Mouse (Mus musculus) embryonic facial prominence, embryonic 15.5 days (tissue): ENCODE data around the gene Atg4c. TPM values are rescaled to one million over a fixed set of nuclear protein-coding genes. Genes with fewer than 3 reads are reported as not detected.

Source experiments
- ATAC-seq: fragments of 200-750 bp; cut with Nextera tagmentation; 2 replicates; pipeline ENCODE4 v1.8.0; 2017; ENCODE audit warnings: low read depth, moderate TSS enrichment; ENCODE audit not compliant: insufficient number of reproducible peaks, low FRiP score, low TSS enrichment
- H3K27ac ChIP-seq: fragments of 300-500 bp; sonication (generic); replicated peaks from 2 replicates; pipeline ENCODE4 v1.5.1; 2015; ENCODE audit warnings: mild to moderate bottlenecking, inconsistent platforms
- H3K27me3 ChIP-seq: fragments of 300-500 bp; sonication (generic); 2 replicates; pipeline ENCODE4 v1.6.1; 2015; ENCODE audit warnings: inconsistent platforms
- H3K36me3 ChIP-seq: fragments of 300-500 bp; sonication (generic); 2 replicates; pipeline ENCODE4 v1.6.1; 2015; ENCODE audit warnings: mild to moderate bottlenecking, inconsistent platforms
- H3K4me1 ChIP-seq: fragments of 300-500 bp; sonication (generic); 2 replicates; pipeline ENCODE4 v1.6.1; 2015; ENCODE audit warnings: inconsistent platforms
- H3K4me2 ChIP-seq: fragments of 300-500 bp; sonication (generic); replicated peaks from 2 replicates; pipeline ENCODE4 v1.6.1; 2015; ENCODE audit warnings: mild to moderate bottlenecking, inconsistent platforms
- H3K4me3 ChIP-seq: fragments of 300-500 bp; sonication (generic); replicated peaks from 2 replicates; pipeline ENCODE4 v1.5.1; 2015; ENCODE audit warnings: mild to moderate bottlenecking, inconsistent platforms
- H3K9ac ChIP-seq: fragments of 300-500 bp; sonication (generic); 2 replicates; pipeline ENCODE4 v1.6.1; 2015; ENCODE audit warnings: inconsistent platforms
- H3K9me3 ChIP-seq: fragments of 300-500 bp; sonication (generic); replicated peaks from 2 replicates; pipeline ENCODE4 v1.6.1; 2016; ENCODE audit warnings: inconsistent platforms
- WGBS: fragments of 180-500 bp; shearing (Covaris S2); methylation state at CpG from one replicate; pipeline ENCODE4 v1.1.7; 2015; 5-methylcytosine and 5-hydroxymethylcytosine counted together
- polyA plus RNA-seq: library from polyadenylated mRNA; unstranded; fragments of >200 nt; fragmentation: Nextera tagmentation; extraction: Ambion mirVana; gene quantifications from 2 replicates; pipeline ENCODE4 v1.2.1, GENCODE M21; 2015

The Atg4c gene
- polyA plus RNA-seq, 1 experiment from 2014 or later = 15.7 TPM

GRCm38 (mm10) chr4:99272860-99273259 is 79.1 kb downstream of the Atg4c start:
- Histone ChIP-seq H3K4me2 (no peak overlapping the region), H3K4me1 (no peaks in the 10 kb centered on the region), H3K27me3 (no peaks in the 10 kb centered on the region), H3K9ac (no peak overlapping the region), H3K9me3 (no peaks in the 10 kb centered on the region), H3K36me3 (no peaks in the 10 kb centered on the region), H3K4me3 (no peak overlapping the region), H3K27ac (no peak overlapping the region)
- ATAC-seq = no peak
- 37% methylated on average over 9 of the region's 9 CpGs for WGBS

GRCm38 (mm10) chr4:99273466-99273865 is 79.7 kb downstream of the Atg4c start:
- Histone ChIP-seq H3K4me1 (no peaks in the 10 kb centered on the region), H3K36me3 (no peaks in the 10 kb centered on the region), H3K4me2 (no peak overlapping the region), H3K27ac (no peak overlapping the region), H3K4me3 (no peak overlapping the region), H3K9me3 (no peaks in the 10 kb centered on the region), H3K9ac (no peak overlapping the region), H3K27me3 (no peaks in the 10 kb centered on the region)
- no peak for ATAC-seq
- WGBS = 88% methylated on average over 3 of the region's 3 CpGs

- H3K4me1 ChIP-seq = no peaks in the 10 kb centered on the region
- no peaks in the 10 kb centered on the region for H3K27me3 ChIP-seq
- H3K4me2 ChIP-seq = no peak overlapping the region
- no peaks in the 10 kb centered on the region for H3K36me3 ChIP-seq
- no peak overlapping the region for H3K27ac ChIP-seq
- no peak overlapping the region for H3K9ac ChIP-seq
- WGBS = 45% methylated on average over 7 of the region's 7 CpGs
- no peak for ATAC-seq
- H3K4me3 ChIP-seq = no peak overlapping the region
- H3K9me3 ChIP-seq = no peaks in the 10 kb centered on the region
Observed at GRCm38 (mm10) chr4:99273979-99274378, 80.2 kb downstream of the Atg4c start.

GRCm38 (mm10) chr4:99278876-99279275 is 85.1 kb downstream of the Atg4c start:
- Histone ChIP-seq H3K9me3 (no peaks in the 10 kb centered on the region), H3K36me3 (no peaks in the 10 kb centered on the region), H3K4me1 (no peaks in the 10 kb centered on the region), H3K27me3 (no peaks in the 10 kb centered on the region), H3K4me2 (no peak overlapping the region), H3K27ac (no peak overlapping the region), H3K9ac (no peak overlapping the region), H3K4me3 (no peak overlapping the region)
- no peak for ATAC-seq
- 81% methylated on average over 7 of the region's 7 CpGs for WGBS

GRCm38 (mm10) chr4:99281711-99282110 is 88.0 kb downstream of the Atg4c start:
- Histone ChIP-seq H3K27me3 (no peaks in the 10 kb centered on the region), H3K36me3 (no peaks in the 10 kb centered on the region), H3K9ac (no peak overlapping the region), H3K9me3 (no peaks in the 10 kb centered on the region), H3K27ac (no peak overlapping the region), H3K4me2 (no peak overlapping the region), H3K4me1 (no peaks in the 10 kb centered on the region), H3K4me3 (no peak overlapping the region)
- 62% methylated on average over 7 of the region's 7 CpGs for WGBS
- no peak for ATAC-seq

- WGBS = 84% methylated on average over 10 of the region's 10 CpGs
- no peak for ATAC-seq
- H3K9ac ChIP-seq = no peak overlapping the region
- H3K9me3 ChIP-seq = no peaks in the 10 kb centered on the region
- no peaks in the 10 kb centered on the region for H3K36me3 ChIP-seq
- H3K4me2 ChIP-seq = no peak overlapping the region
- H3K4me3 ChIP-seq = no peak overlapping the region
- no peaks in the 10 kb centered on the region for H3K27me3 ChIP-seq
- no peak overlapping the region for H3K27ac ChIP-seq
- H3K4me1 ChIP-seq = no peaks in the 10 kb centered on the region
Observed at GRCm38 (mm10) chr4:99289286-99289685, 95.6 kb downstream of the Atg4c start.

- Histone ChIP-seq H3K4me2 (no peak overlapping the region), H3K4me3 (no peak overlapping the region), H3K4me1 (no peaks in the 10 kb centered on the region), H3K36me3 (no peaks in the 10 kb centered on the region), H3K27me3 (no peaks in the 10 kb centered on the region), H3K9me3 (no peaks in the 10 kb centered on the region; the same call in 1 of the 2 replicates), H3K27ac (no peak overlapping the region), H3K9ac (no peak overlapping the region)
- no peak for ATAC-seq
- 15% methylated on average over 4 of the region's 4 CpGs for WGBS
Observed at GRCm38 (mm10) chr4:99298676-99299075, 104.9 kb downstream of the Atg4c start.

- H3K9ac ChIP-seq = no peak overlapping the region
- H3K27me3 ChIP-seq = no peaks in the 10 kb centered on the region
- no peaks in the 10 kb centered on the region for H3K36me3 ChIP-seq
- no peak overlapping the region for H3K27ac ChIP-seq
- ATAC-seq = no peak
- no peaks in the 10 kb centered on the region; the same call in 1 of the 2 replicates for H3K9me3 ChIP-seq
- H3K4me1 ChIP-seq = no peaks in the 10 kb centered on the region
- H3K4me3 ChIP-seq = no peak overlapping the region
- WGBS = 81% methylated on average over 13 of the region's 13 CpGs
- no peak overlapping the region for H3K4me2 ChIP-seq
Observed at GRCm38 (mm10) chr4:99304793-99305192, 111.1 kb downstream of the Atg4c start.

Other genes with a start within 250 kb of the Atg4c start
- 0.67 and 1.1 TPM in 2 replicates for gene Angptl3, start 163.0 kb upstream of the Atg4c start, polyA plus RNA-seq
- gene Dock7, start 73.0 kb upstream of the Atg4c start, polyA plus RNA-seq = 46.7 and 48.4 TPM in 2 replicates
- gene Gm12689, start 102.0 kb downstream of the Atg4c start, polyA plus RNA-seq = 0.16 TPM in 2 replicates